Mouse (Mus musculus) CD4-positive, CD25-positive, alpha-beta regulatory T cell, adult 2 months (primary cell): Measurements from ENCODE around the gene Cyp4f16.
"Not testable (repeated sequence)": the region's sequence is repeated elsewhere in the genome, so short reads cannot be mapped to it uniquely, and the experiment has no call there.

ENCODE experiments used
- DNase-seq: peaks from one replicate; pipeline ENCODE4 v3.0.0-alpha.2; 2012; ENCODE audit warnings: low read depth, low spot score

Gene Cyp4f16

DNA sequence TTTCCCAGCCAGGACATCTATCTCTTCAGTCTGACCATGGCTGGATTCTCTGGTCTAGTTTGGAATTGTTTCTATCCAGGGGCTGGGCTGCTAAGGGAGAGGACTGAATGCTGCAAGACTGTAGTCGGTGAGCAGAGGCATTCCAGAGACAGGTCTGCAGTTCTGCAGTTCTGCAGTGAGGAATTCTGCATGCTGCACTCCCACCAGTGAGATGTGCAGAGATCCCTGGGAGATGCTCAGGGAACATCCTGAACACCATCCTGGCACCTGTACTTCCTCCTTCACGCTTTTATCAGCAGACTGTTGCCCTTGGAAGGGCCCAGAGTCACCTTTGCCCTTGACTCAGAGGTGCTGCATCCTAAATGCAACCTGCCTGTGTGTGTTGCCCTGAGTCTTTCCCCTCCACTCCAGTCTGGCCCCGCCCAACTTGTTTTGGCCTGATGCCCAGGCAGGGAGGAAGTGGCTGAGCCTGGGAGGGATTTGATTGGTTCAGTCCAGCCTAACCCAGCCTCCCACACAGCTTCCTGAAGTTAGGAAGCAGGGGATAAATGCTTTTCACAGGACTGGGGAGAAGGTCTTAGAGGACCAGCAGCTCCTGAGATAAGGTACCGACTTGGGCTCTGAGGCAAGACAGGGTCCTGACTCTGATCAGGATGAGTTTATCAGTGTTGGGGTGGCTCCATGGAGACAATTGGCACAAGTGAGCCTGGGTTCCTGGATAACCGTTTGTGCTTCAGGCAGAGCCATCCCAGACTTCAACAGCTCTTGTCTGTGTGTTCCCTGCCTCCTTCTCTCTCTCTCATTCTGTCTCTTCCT lies at the start of gene Cyp4f16:
TSS of gene Cyp4f16 (plus strand) at position 508 of the 816 bp plus-strand sequence.
- peak; percentile 73 for DNase-seq

DNA sequence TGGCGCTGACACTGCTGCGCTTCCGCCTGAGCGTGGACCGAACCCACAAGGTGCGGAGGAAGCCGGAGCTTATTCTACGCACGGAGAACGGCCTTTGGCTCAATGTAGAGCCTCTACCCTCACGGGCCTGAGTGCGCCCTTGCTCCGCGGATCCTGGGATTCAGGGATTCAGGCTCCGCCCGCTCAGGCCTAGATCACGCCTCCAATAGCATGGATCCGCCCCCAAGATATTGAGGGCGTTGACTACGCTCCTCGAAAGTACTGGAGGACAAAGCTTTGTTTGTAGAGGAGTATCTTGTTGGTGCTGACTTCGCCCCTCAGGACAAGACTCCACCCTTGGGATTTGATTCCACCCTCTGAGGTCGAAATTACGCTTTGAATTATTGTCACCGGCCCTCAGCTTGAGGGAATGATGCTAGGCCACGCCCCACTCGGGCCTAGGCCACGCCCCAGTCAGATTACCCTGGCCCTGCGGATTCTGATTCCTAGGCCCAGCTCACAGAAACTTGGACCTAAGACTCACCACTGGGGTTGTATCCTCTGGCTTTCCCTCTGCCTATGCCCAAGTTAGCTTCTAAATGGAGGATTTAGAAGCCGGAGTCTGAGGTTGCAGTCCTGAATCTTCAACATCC lies 43.9 kb upstream of the Cyp4f16 start:
- DNase-seq = peak; percentile 48

DNA sequence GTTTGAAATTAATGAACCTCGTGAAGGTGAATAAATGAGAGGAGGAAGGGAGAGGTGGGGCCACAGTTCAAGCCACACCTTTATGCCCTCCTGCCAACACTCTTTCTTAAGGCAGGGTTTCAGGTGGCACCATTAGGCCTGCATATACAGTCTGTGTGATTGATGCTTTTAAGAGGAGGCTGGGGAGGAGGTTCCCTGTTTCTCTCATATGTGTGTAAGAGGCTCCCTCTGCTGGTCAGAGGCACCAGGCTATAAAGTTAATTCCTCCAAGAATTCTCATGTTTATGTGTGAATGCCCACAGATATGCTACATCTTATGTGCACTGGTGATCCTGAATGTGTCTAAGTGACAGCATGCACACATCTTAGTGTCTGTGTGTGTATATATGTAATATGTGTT lies 41.8 kb upstream of the Cyp4f16 start:
- peak; percentile 87 for DNase-seq

DNA sequence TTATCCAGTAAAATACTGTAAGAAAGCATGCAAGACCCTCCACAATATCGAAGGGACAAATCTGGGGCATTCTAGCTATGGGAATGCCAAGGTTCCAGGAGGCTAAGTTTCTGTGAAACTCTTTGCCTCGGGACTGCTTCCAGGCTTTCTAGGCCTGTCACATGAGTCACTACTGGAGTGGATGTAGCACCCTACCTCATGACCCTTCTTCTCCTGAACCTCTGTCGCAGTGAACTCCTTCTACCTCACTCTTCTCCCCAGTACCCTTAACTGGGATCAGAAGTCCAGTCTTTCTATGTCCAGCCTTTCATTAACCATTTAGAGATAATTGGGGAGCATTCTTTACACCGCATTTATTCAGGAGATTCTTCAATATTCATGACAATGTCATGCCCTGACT lies 35.8 kb upstream of the Cyp4f16 start:
- not testable (repeated sequence) for DNase-seq

DNA sequence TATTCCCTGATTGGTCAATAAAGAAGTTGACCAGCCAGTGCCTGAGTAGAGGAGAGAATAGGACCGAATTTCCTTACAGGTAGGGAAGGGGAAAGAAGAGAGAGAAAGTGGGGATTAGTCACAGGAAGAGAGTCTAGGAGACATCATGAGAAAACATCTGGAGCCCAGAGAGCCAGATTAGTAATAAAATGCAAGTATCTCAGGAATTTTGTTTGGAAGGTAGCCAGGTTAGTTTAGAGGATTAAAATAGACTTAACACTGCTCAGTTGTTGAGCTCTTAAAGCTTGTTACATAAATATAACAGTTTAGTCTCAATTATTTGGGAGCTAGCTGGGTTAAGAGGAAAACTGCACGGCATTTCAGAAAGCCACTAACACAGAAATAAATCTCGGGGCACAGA lies 35.3 kb upstream of the Cyp4f16 start:
- no peak for DNase-seq

DNA sequence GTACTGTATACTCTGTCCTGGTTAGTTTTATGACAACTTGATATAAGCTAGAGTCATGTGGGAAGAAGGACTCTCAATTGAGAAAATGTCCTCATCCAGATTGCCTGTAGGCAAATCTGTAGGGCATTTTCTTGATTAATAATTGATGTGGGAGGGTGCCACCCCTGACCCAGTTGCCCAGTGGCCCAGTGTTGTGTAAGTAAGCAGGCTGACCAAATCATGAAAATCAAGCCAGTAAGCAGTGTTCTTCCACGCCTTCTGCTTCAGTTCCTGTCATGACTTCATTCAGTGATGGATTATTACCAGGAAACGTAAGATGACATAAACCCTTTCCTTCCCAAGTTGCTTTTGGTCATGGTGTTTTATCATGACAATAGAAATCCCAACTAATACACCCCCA lies 33.2 kb upstream of the Cyp4f16 start:
- no peak for DNase-seq

DNA sequence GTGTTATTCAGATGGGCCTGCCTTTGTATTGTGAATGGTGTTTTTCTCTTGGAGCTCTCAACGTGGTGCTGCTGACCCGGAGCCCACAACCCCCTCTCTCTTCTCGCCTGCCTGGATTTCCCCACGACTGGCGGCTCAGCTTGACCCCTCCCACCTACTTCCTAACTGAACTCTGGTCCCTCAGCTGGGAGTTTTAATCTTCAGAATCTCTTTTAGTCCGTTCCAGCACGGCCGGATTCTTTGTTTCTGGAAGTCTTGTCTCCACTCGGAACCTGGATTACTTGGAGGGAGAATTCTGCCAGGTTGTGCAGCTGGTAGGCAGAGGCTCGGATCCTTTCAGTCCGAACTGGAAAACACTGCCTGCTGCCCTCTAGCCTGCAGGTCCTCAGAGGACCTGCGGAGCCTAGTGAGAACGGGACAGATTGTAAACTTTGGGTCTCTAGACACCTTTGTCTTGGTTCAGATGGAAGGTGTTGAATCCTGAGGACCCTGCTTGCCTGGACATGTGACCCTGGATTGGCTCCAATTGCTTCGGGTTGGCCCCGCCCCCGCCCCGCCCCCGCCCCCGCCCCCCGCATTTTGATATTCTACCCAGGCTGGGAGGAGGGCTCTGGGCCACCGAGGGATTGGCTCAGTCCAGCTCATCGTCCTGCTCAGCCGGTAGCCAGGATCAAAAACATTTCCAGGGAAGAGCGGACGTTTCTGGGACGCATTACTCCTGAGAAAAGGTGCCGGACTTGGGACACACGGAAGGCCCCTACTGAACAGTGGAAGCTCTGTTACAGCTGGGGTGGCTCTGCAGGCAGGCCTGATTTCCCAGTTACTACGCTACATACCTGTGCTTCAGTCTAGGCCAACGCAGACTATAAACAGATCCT lies 30.3 kb upstream of the Cyp4f16 start, which contains the start of gene Cyp4f17:
TSS of gene Cyp4f17 (plus strand) at position 200 of the 878 bp plus-strand sequence.
- DNase-seq = no peak

DNA sequence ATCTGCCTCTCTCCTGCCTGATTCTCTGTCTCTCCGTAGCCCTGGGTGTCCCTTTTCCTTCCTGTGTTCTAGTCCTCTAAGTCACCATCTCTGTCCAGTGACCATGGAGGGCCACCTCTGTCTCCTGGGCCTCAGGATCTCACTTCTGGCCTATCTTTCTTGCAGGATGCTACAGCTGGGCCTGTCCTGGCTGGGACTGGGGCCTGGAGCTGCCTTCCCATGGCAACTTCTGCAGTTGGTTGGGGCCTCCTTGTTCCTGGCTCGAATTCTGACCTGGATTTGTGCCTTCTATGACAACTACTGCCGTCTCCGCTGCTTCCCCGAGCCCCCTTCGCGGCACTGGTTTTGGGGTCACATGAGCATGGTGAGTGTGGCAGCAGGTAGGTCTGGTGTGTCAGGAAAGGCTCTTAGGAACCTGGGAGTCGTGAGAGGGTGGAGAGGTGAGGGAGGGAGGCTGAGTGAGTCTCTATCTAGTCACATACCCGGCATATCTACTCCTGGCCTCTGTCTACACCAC lies 29.6 kb upstream of the Cyp4f16 start:
- no peak for DNase-seq

DNA sequence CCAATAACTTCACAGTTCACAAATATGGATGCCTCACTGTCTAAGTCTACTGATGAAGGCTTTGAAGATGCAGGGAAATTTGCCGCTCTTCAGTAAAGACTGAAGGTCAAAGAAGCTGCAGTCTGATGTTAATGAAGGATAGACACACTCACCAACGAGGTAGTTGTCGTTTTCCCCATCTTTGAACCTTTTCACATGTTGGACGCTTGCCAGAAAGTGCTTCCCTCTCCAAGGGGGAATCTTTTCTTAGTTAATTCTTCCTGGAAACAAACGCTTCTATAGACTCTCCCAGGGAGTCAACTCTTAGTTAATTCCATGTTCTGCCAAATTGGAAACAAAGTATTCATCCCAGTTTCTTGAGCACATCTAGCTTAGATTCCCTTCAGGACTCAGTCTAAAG lies 20.2 kb upstream of the Cyp4f16 start:
- DNase-seq = no peak

DNA sequence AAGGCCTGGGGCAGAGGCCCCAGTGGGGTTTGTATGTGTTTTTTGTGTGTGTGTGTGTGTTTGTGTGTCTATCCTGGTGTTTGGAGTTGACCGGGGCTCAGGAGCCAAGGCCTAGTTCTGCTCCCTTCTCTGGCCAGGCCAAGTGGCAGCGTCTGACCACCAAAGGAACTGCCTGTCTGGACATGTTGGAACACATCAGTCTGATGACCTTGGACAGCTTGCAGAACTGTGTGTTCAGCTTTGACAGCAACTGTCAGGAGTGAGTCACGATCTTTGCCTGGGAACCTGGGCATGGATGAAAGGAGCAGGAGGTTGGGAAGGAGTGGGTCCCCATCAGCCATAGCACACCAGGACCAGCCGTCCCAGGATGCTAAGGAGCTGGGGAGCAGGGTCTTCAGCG lies 14.4 kb upstream of the Cyp4f16 start:
- no peak for DNase-seq

DNA sequence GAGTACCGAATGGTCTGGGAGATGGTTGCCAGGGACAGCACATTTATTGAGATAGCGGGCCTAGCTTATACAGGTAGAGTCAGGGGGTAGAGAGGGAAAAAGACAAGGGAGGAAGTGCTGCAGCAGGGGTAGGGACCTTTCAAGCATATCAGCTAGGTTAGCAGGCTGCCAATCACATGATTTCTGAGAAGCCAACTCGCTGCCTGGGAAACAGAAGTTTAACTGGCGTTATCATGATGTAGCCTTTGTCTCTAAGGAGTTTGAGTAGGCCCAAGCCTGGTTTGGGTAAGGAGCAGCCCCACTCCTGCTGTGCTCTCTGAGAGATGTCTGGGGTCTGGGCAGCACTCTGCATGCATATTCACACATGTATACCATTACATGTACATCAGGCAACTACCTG lies 14.0 kb upstream of the Cyp4f16 start:
- peak; percentile 42 for DNase-seq

DNA sequence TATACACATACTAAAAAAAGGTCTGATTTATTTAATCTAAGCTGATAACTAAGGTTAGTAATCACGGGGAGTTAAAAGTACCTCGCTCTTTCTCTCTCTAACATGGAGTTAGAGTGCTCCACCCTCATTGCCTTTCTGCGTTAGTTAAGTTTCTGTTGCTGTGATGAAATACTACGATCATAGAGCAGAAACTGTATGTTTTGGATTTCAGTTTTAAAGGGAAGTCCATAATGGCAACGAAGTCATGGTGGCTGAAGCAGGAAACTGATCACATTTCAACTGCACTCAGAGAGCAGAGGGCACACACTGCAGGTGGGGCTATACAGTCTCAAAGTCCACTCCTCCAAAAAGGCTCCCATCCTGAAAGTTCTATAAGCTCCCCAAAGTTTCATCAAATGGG lies 13.5 kb upstream of the Cyp4f16 start:
- DNase-seq = no peak

DNA sequence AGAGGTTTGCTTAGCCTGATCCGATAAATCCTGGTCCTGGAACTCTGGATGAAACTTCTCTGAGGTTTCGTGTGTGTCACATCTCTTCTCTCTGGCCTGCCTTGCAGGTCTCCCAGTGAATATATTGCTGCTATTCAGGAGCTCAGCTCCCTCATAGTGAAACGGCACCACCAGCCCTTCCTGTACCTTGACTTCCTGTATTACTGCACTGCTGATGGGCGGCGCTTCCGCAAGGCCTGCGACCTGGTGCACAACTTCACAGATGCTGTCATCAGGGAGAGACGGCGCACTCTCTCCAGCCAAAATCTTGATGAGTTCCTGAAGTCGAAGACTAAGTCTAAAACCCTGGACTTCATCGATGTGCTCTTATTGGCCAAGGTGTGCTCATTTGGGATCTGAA lies 12.5 kb upstream of the Cyp4f16 start:
- DNase-seq = peak; percentile 85

DNA sequence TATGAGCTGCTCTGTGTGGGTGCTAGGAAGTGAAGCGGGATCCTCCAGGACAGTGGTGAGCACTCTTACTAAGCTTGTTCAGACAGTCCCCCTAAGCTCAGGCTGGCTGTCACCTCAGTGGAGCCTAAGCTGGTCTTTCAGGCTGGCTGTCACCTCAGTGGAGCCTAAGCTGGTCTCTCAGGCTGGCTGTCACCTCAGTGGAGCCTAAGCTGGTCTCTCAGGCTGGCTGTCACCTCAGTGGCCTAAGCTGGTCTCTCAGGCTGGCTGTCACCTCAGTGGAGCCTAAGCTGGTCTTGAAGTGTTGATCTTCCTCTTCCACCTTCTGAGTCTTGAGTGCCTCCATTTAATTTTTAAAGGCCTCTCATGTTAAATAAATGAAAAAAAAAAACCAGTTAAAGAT lies 10.0 kb upstream of the Cyp4f16 start:
- not testable (repeated sequence) for DNase-seq

DNA sequence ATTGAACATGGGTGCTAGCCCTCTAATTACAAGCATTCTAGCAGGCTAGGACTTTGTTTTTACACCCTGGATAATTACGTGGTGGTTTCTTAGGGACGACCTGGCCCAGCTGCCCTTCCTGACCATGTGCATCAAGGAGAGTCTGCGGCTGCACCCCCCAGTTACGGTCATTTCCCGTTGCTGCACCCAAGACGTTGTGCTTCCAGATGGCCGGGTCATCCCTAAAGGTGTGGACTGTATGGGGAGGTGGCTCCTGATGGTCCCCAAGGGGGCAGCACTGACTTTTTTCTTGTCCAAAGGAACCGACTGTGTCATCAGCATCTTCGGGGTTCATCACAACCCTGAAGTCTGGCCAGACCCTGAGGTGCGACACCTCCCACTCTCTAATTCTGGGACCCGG lies 8.6 kb upstream of the Cyp4f16 start:
- DNase-seq = no peak

DNA sequence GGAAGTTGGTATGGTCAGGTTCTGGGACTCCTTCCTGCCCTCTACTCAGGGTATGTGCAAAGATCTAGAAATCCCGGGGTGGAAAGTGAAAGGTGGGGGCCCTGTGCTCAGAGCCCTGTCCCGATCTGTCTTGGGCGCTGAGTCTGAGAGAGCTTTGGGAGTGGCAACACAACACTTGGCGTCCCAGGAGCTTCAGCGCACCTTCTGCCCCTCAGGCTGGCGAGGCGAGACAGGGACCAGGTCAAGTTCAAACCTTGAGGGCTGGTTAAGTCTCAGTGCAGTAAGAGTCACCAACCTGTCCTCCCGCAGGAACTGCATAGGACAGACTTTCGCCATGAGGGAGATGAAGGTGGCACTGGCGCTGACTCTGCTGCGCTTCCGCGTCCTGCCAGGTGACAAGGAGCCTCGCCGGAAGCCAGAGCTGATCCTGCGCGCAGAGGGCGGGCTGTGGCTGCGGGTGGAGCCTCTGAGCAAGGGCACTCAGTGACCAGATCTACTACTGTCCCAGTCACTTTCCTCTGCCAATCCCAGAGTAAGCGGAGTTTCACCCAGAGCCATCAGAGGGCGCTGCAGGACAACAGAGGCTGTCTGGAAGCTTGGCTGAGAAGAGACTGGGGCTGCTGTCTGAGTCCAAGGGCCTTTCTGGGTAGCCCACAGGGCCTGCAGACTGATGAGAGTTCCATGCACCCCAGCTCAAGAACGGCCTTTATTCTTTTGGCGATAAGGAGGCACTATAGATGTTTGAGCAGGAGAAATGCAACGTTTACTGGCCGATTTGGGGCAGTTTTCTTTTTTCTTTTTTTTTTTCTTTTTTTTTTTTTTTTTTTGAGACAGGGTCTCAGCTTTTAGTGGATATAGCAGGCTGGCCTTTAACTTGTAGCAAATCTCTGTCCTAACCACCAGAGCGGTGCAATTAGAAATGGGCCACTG lies 7.7 kb upstream of the Cyp4f16 start:
- DNase-seq = peak; percentile 92

DNA sequence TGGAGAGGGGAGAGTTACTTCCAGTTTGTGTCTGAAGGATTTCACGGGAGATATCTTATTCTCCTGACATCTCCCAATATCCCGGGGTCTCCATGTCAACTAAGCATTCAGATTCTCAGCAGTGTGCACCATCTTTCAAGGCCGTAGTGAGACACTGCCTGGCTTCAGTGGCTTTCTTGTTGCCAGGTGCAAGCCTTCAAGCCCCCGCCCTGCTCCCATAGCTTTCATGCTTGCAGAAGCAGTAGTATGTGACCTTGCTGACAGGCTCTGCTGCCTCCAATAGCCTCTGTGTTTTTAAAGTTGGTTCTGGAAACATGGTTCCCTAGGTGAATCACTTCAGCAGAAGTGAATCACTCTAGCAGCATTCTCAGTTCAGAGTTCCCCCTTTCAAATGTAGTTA lies 4.0 kb upstream of the Cyp4f16 start:
- not testable (repeated sequence) for DNase-seq

DNA sequence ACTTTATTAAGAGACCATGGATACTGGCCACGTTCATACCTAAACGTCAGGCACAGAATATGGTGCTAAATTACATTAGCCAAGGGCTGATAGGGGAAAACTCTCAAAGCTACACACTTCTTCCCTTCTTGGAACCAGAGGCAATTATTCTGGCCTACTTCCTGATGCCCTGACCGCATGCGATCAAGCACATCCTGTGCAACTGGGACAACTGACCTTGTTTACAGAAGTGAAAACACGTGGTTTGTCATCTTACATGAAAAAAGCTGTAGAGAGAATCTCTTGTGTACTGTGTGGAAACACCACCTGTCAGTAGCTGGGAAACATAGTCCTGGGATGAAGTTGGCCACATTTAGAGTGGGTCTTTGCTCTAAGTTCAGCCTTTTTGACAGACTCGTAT lies 2.3 kb upstream of the Cyp4f16 start:
- no peak for DNase-seq

DNA sequence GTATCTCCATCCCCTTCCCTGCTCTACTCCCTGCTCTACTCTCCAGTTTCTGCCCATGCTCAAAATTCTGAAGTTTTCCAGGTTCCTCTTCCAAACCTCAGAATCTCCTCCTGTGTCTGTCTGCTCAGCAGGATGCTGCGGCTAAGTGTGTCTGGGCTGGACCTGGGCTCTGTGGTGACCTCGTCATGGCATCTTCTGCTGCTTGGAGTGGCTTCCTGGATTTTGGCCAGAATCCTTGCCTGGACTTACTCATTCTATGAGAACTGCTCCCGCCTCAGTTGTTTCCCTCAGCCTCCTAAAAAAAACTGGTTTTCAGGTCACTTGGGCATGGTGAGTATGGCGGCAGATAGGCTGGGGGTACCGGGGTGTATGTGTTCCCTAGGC lies 501 bp downstream of the Cyp4f16 start:
- no peak for DNase-seq

DNA sequence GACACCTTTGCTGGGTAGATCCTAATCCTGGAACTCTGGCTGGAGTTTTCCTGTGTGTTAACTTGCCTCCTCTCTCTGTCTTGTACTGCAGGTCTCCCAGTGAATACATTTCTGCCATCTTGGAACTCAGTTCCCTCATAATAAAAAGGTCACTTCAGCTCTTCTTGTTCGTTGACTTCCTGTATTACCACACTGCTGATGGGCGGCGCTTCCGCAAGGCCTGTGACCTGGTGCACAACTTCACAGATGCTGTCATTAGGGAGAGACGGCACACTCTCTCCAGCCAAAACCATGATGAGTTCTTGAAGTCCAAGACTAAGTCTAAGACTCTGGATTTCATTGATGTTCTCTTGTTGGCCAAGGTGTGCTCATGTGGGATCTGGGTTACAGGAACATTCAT lies 8.4 kb downstream of the Cyp4f16 start:
- not testable (repeated sequence) for DNase-seq

DNA sequence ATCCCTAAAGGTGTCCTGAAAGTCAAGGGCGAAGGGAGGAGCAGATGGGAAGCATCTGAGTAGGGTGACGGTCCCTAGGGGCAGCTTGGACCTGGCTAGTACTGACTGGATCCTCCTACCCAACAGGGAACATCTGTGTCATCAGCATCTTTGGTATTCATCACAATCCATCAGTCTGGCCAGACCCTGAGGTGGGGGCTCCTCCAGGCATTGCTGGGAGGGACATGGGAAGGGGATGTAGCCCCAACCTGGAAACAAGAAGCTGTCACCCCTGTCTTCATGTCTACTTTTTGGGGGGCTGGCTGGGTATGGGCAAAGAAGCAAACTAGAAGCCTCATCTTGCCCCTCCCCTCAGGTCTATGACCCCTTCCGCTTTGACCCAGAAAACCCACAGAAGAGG lies 14.0 kb downstream of the Cyp4f16 start:
- not testable (repeated sequence) for DNase-seq
